Mouse (Mus musculus): ENCODE data around the gene Adgre5.

DNA sequence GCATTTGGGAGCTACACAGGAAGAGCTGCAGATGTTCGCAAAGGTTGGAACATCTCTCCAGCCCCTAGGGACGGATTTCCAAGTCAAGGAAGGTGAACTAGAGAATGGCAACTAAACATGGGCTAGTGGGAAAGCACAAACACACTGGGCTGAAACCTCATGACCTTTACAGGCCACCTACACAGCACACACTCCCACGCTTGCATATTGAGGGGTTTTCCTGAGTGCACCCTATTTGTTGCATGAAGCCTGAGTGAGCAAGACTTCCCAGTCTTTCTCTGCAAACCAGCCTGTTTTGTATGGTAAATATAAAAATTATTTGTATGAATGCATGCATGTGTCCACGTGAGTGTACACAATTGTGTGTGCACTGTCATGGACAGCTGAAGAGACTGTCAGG is 48.7 kb upstream of the Adgre5 start:
- TF ChIP-seq EP300 (optimal IDR thresholded peaks at IDR 0.05) (no peak), CTCF (IDR thresholded peaks at IDR 0.05; ENCODE audit: low read depth) (no peak)

All from stomach, postnatal 0 days (tissue).